Mouse (Mus musculus): ENCODE data around the gene Gm11634.

GRCm38 (mm10) chr11:101627857-101628559 lies 29.0 kb upstream of the Gm11634 start:
- TF ChIP-seq ZNF384 (IDR thresholded peaks at IDR 0.05; ENCODE audit: low read depth, low read length) (no peak), CHD2 (IDR thresholded peaks at IDR 0.05; ENCODE audit: low read depth, low read length) (no peak), MAFK (IDR thresholded peaks at IDR 0.05; ENCODE audit: insufficient read depth, low read depth, low read length) (no peak), HCFC1 (IDR thresholded peaks at IDR 0.05; ENCODE audit: borderline replicate concordance, insufficient read depth, low read length) (no peak), ZC3H11A (IDR thresholded peaks at IDR 0.05; ENCODE audit: borderline replicate concordance, low read depth, low read length) (no peak)

All from ES-E14 (cell line).